Comparison of ENCODE assay signal across 9 mouse cellular contexts in the genomic region with DNA sequence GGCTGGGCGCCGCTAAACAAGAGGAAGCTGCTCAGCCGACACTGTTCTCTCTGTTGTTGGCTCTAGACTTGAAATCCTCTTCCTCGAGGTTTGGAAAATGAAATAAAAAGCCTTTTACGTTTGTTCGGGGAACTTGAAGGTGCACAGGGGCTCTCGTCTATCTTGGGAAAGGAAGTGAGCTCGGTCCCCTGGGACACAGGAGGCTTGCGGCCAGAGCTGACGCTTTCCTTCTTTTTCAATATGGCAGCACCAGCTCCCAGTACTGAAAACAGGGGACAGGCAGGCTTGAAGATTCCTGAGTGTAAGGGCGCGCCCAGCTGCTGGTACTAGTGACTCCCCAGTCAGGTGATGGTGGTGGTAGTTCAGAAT. TPM values are rescaled to one million over a fixed set of nuclear protein-coding genes. Genes with fewer than 3 reads are reported as not detected.
DNase-seq lines count a peak whose midpoint lies in the region; ATAC-seq and TF ChIP-seq lines count a peak whose summit lies in the region.
"Had no signal": no experiment of that assay in that cellular context is flagged by ENCODE, and none has a peak within 500 bp of the region (broad histone marks: within the 10 kb centered on the region; RNA-seq: fewer than 3 reads in every experiment).

No protein-coding gene starts in this region.

- no peaks in the 10 kb centered on the region for H3K9me3 ChIP-seq in liver, embryonic 15.5 days (replicated peaks)
- H3K9me3 ChIP-seq in stomach, embryonic 16.5 days (replicated peaks; ENCODE audit: control insufficient read depth, low read length): no peaks in the 10 kb centered on the region

- no peak for TF ChIP-seq CTCF in gastrocnemius, adult 2 months (IDR thresholded peaks at IDR 0.05)

- H3K4me2 ChIP-seq in liver, embryonic 15.5 days: peak overlapping the region; percentile 36
- peak overlapping the region; percentile 60 for H3K4me2 ChIP-seq in stomach, embryonic 16.5 days (ENCODE audit: low read depth, low read length)

- peak; percentile 30; the same call in 1 of the 2 replicates for ATAC-seq in granulocyte monocyte progenitor cell, adult 5-6 weeks (replicated peaks; ENCODE audit: poor library complexity, severe bottlenecking)
- ATAC-seq in liver, embryonic 15.5 days (ENCODE audit: insufficient read depth): no peak
- ATAC-seq in stomach, embryonic 16.5 days (ENCODE audit: insufficient read depth, low FRiP score): no peak; the same call in 1 of the 2 replicates

- no peaks in the 10 kb centered on the region for H3K36me3 ChIP-seq in liver, embryonic 15.5 days (replicated peaks)
- H3K36me3 ChIP-seq in stomach, embryonic 16.5 days (ENCODE audit: control insufficient read depth, insufficient read depth, low read length): no peaks in the 10 kb centered on the region

- WGBS in liver, embryonic 15.5 days (ENCODE audit: insufficient replicate concordance): 1% methylated on average over 12 of the region's 12 CpGs
- WGBS in stomach, embryonic 16.5 days: 1% methylated on average over 12 of the region's 12 CpGs

- H3K27me3 ChIP-seq in liver, embryonic 15.5 days: peaks cover 28% of the 10 kb centered on the region
- H3K27me3 ChIP-seq in stomach, embryonic 16.5 days (ENCODE audit: control insufficient read depth, insufficient read depth, low read length): peaks cover 5% of the 10 kb centered on the region

- intact Hi-C loops in gastrocnemius, adult 2 months (cut with DNase I): no loop called here

- H3K4me1 ChIP-seq in liver, embryonic 15.5 days (replicated peaks): no peaks in the 10 kb centered on the region
- no peaks in the 10 kb centered on the region for H3K4me1 ChIP-seq in stomach, embryonic 16.5 days (ENCODE audit: control insufficient read depth, insufficient read depth, low read length)

- no peak overlapping the region for H3K27ac ChIP-seq in gastrocnemius, adult 2 months
- no peak overlapping the region for H3K27ac ChIP-seq in liver, embryonic 15.5 days (replicated peaks)
- H3K27ac ChIP-seq in stomach, embryonic 16.5 days (ENCODE audit: low read length): no peak overlapping the region

- peak overlapping the region; percentile 62 for H3K4me3 ChIP-seq in gastrocnemius, adult 2 months
- H3K4me3 ChIP-seq in liver, embryonic 15.5 days (replicated peaks): no peak overlapping the region
- peak overlapping the region; percentile 38 for H3K4me3 ChIP-seq in stomach, embryonic 16.5 days (replicated peaks; ENCODE audit: low read length)

- no peak for DNase-seq in gastrocnemius, adult 2 months
- DNase-seq in gastrocnemius, adult 18-20 months (ENCODE audit: low spot score): no peak
- DNase-seq in right cerebral cortex, adult 18-20 months: peak; percentile 21
- DNase-seq in right cerebral cortex, postnatal 36 days (ENCODE audit: low spot score in 2 of 2): no peak
- no peak for DNase-seq in thymus, postnatal 25 days

- no peak overlapping the region for H3K9ac ChIP-seq in liver, embryonic 15.5 days
- no peak overlapping the region for H3K9ac ChIP-seq in stomach, embryonic 16.5 days (ENCODE audit: low read length)

RNA-seq across cellular contexts. Expression of a gene that starts 0.8 kb away (rescaled TPM):
- under 1 TPM; 0.15 to 0.50 TPM for total RNA-seq in gastrocnemius, adult 2 months (2021)
- total RNA-seq in gastrocnemius, adult 18-20 months (2021): under 1 TPM; 0.30 to 0.40 TPM
- total RNA-seq in granulocyte monocyte progenitor cell, adult 5-6 weeks (2014; fragmentation: Nextera tagmentation): not detected in 2 replicates
- total RNA-seq in granulocyte monocyte progenitor cell, adult 5-6 weeks (2017): not detected in 2 replicates
- polyA plus RNA-seq in liver, embryonic 15.5 days (2015; fragmentation: Nextera tagmentation; extraction: Ambion mirVana): not detected in 2 replicates
- 2.9 and 3.0 TPM in 2 replicates for polyA plus RNA-seq in stomach, embryonic 16.5 days (2015; fragmentation: Nextera tagmentation; extraction: Ambion mirVana)
- polyA plus RNA-seq: gonadal fat pad, adult 2 months had no signal
